Mouse (Mus musculus): ENCODE measurements around the gene Uvrag. TPM values are rescaled to one million over a fixed set of nuclear protein-coding genes. Genes with fewer than 3 reads are reported as not detected.

The Uvrag gene
- polyA plus RNA-seq, 1 experiment = 11.5 TPM

GRCm38 (mm10) chr7:98904659-98905362, 236.1 kb downstream of the Uvrag start:
- peak overlapping the region; percentile 88 for H3K27ac ChIP-seq (replicated peaks; ENCODE audit: low read depth, low read length)
- H3K4me1 ChIP-seq (ENCODE audit: control insufficient read depth, insufficient read depth, insufficient read length, low read length) = peaks cover 16% of the 10 kb centered on the region
- peak overlapping the region; percentile 4; the same call in 1 of the 2 replicates for H3K4me3 ChIP-seq (ENCODE audit: insufficient read depth, low read depth, low read length)

GRCm38 (mm10) chr7:98903884-98904283, 237.1 kb downstream of the Uvrag start:
- Histone ChIP-seq H3K4me3 (ENCODE audit: insufficient read depth, low read depth, low read length) (0 out of 2 replicates have a peak overlapping the region, but pooled peaks have one; percentile 4), H3K27ac (replicated peaks; ENCODE audit: low read depth, low read length) (peak overlapping the region; percentile 88), H3K4me1 (ENCODE audit: control insufficient read depth, insufficient read depth, insufficient read length, low read length) (peaks cover 16% of the 10 kb centered on the region)

GRCm38 (mm10) chr7:98901120-98901519, 239.8 kb downstream of the Uvrag start:
- no peak overlapping the region for H3K4me3 ChIP-seq (ENCODE audit: insufficient read depth, low read depth, low read length)
- H3K4me1 ChIP-seq (ENCODE audit: control insufficient read depth, insufficient read depth, insufficient read length, low read length) = peaks cover 12% of the 10 kb centered on the region
- H3K27ac ChIP-seq (replicated peaks; ENCODE audit: low read depth, low read length) = no peak overlapping the region

GRCm38 (mm10) chr7:98899815-98900214, 241.1 kb downstream of the Uvrag start:
- Histone ChIP-seq H3K27ac (replicated peaks; ENCODE audit: low read depth, low read length) (no peak overlapping the region), H3K4me1 (ENCODE audit: control insufficient read depth, insufficient read depth, insufficient read length, low read length) (peaks cover 13% of the 10 kb centered on the region), H3K4me3 (ENCODE audit: insufficient read depth, low read depth, low read length) (no peak overlapping the region)

GRCm38 (mm10) chr7:98897323-98897722, 243.6 kb downstream of the Uvrag start:
- H3K4me1 ChIP-seq (ENCODE audit: control insufficient read depth, insufficient read depth, insufficient read length, low read length) = peaks cover 8% of the 10 kb centered on the region
- H3K4me3 ChIP-seq (ENCODE audit: insufficient read depth, low read depth, low read length) = no peak overlapping the region
- no peak overlapping the region for H3K27ac ChIP-seq (replicated peaks; ENCODE audit: low read depth, low read length)

GRCm38 (mm10) chr7:98895501-98896095, 245.3 kb downstream of the Uvrag start:
- H3K4me1 ChIP-seq (ENCODE audit: control insufficient read depth, insufficient read depth, insufficient read length, low read length) = peaks cover 8% of the 10 kb centered on the region
- H3K4me3 ChIP-seq (ENCODE audit: insufficient read depth, low read depth, low read length) = peak overlapping the region; percentile 21; the same call in 1 of the 2 replicates
- H3K27ac ChIP-seq (replicated peaks; ENCODE audit: low read depth, low read length) = peak overlapping the region; percentile 97

- Histone ChIP-seq H3K27ac (replicated peaks; ENCODE audit: low read depth, low read length) (peak overlapping the region; percentile 41), H3K4me3 (ENCODE audit: insufficient read depth, low read depth, low read length) (no peak overlapping the region), H3K4me1 (ENCODE audit: control insufficient read depth, insufficient read depth, insufficient read length, low read length) (peaks cover 8% of the 10 kb centered on the region)
Observed at GRCm38 (mm10) chr7:98894768-98895167, 246.2 kb downstream of the Uvrag start.

- H3K4me1 ChIP-seq (ENCODE audit: control insufficient read depth, insufficient read depth, insufficient read length, low read length) = peaks cover 8% of the 10 kb centered on the region
- H3K4me3 ChIP-seq (ENCODE audit: insufficient read depth, low read depth, low read length) = no peak overlapping the region
- peak overlapping the region; percentile 23 for H3K27ac ChIP-seq (replicated peaks; ENCODE audit: low read depth, low read length)
Observed at GRCm38 (mm10) chr7:98894305-98894704, 246.6 kb downstream of the Uvrag start.

- H3K4me1 ChIP-seq (ENCODE audit: control insufficient read depth, insufficient read depth, insufficient read length, low read length) = peaks cover 8% of the 10 kb centered on the region
- H3K27ac ChIP-seq (replicated peaks; ENCODE audit: low read depth, low read length) = peak overlapping the region; percentile 7; the same call in 1 of the 2 replicates
- H3K4me3 ChIP-seq (ENCODE audit: insufficient read depth, low read depth, low read length) = no peak overlapping the region
Observed at GRCm38 (mm10) chr7:98893144-98893543, 247.8 kb downstream of the Uvrag start.

- Histone ChIP-seq H3K27ac (replicated peaks; ENCODE audit: low read depth, low read length) (no peak overlapping the region), H3K4me1 (ENCODE audit: control insufficient read depth, insufficient read depth, insufficient read length, low read length) (no peaks in the 10 kb centered on the region; the same call in 1 of the 2 replicates), H3K4me3 (ENCODE audit: insufficient read depth, low read depth, low read length) (no peak overlapping the region)
Observed at GRCm38 (mm10) chr7:98889211-98889610, 251.7 kb downstream of the Uvrag start.

- Histone ChIP-seq H3K27ac (replicated peaks; ENCODE audit: low read depth, low read length) (no peak overlapping the region), H3K4me1 (ENCODE audit: control insufficient read depth, insufficient read depth, insufficient read length, low read length) (no peaks in the 10 kb centered on the region; the same call in 1 of the 2 replicates), H3K4me3 (ENCODE audit: insufficient read depth, low read depth, low read length) (no peak overlapping the region)
Observed at GRCm38 (mm10) chr7:98888810-98889209, 252.1 kb downstream of the Uvrag start.

- Histone ChIP-seq H3K4me1 (ENCODE audit: control insufficient read depth, insufficient read depth, insufficient read length, low read length) (no peaks in the 10 kb centered on the region), H3K27ac (replicated peaks; ENCODE audit: low read depth, low read length) (no peak overlapping the region), H3K4me3 (ENCODE audit: insufficient read depth, low read depth, low read length) (no peak overlapping the region)
Observed at GRCm38 (mm10) chr7:98887811-98888261, 253.1 kb downstream of the Uvrag start.

GRCm38 (mm10) chr7:98881887-98882286, 259.1 kb downstream of the Uvrag start:
- Histone ChIP-seq H3K4me3 (ENCODE audit: insufficient read depth, low read depth, low read length) (no peak overlapping the region), H3K4me1 (ENCODE audit: control insufficient read depth, insufficient read depth, insufficient read length, low read length) (no peaks in the 10 kb centered on the region), H3K27ac (replicated peaks; ENCODE audit: low read depth, low read length) (no peak overlapping the region)

GRCm38 (mm10) chr7:98879176-98879575, 261.8 kb downstream of the Uvrag start:
- no peaks in the 10 kb centered on the region for H3K4me1 ChIP-seq (ENCODE audit: control insufficient read depth, insufficient read depth, insufficient read length, low read length)
- no peak overlapping the region for H3K4me3 ChIP-seq (ENCODE audit: insufficient read depth, low read depth, low read length)
- no peak overlapping the region for H3K27ac ChIP-seq (replicated peaks; ENCODE audit: low read depth, low read length)

GRCm38 (mm10) chr7:98876119-98876518, 264.8 kb downstream of the Uvrag start:
- Histone ChIP-seq H3K4me1 (ENCODE audit: control insufficient read depth, insufficient read depth, insufficient read length, low read length) (no peaks in the 10 kb centered on the region), H3K27ac (replicated peaks; ENCODE audit: low read depth, low read length) (no peak overlapping the region), H3K4me3 (ENCODE audit: insufficient read depth, low read depth, low read length) (no peak overlapping the region)

All from brown adipose tissue, adult 24 weeks (tissue).